Mouse (Mus musculus): ENCODE data around the gene Zbtb11. TPM values are rescaled to one million over a fixed set of nuclear protein-coding genes. Genes with fewer than 3 reads are reported as not detected.
A peak's percentile ranks its signal among the peaks of the same experiment; 100 is the strongest.
"Not testable (repeated sequence)": the region's sequence is repeated elsewhere in the genome, so short reads cannot be mapped to it uniquely, and the experiment has no call there.

The Zbtb11 gene
- polyA plus RNA-seq, 1 experiment from 2014 or later = 5.8 TPM

- 0 out of 2 replicates have a peak, but pooled peaks have one; percentile 1 for TF ChIP-seq CTCF (IDR thresholded peaks at IDR 0.05; ENCODE audit: low read depth)
- Histone ChIP-seq H3K4me1 (replicated peaks; ENCODE audit: control insufficient read depth, insufficient read depth, low read length) (no peaks in the 10 kb centered on the region), H3K27me3 (replicated peaks; ENCODE audit: control insufficient read depth, insufficient read depth, low read length) (no peaks in the 10 kb centered on the region), H3K27ac (ENCODE audit: low read depth, low read length) (no peak overlapping the region), H3K4me2 (replicated peaks; ENCODE audit: low read depth) (no peak overlapping the region), H3K36me3 (ENCODE audit: control insufficient read depth, insufficient read depth) (no peaks in the 10 kb centered on the region), H3K9me3 (ENCODE audit: control insufficient read depth) (no peaks in the 10 kb centered on the region), H3K4me3 (ENCODE audit: low read depth, low read length) (no peak overlapping the region), H3K9ac (ENCODE audit: low read depth, low read length) (no peak overlapping the region)
- no peak for ATAC-seq
- WGBS = 95% methylated on average over 4 of the region's 4 CpGs
Observed at GRCm38 (mm10) chr16:55940781-55941180, 32.9 kb upstream of the Zbtb11 start.

- no peaks in the 10 kb centered on the region for H3K4me1 ChIP-seq (replicated peaks; ENCODE audit: control insufficient read depth, insufficient read depth, low read length)
- no peaks in the 10 kb centered on the region for H3K36me3 ChIP-seq (ENCODE audit: control insufficient read depth, insufficient read depth)
- H3K9ac ChIP-seq (ENCODE audit: low read depth, low read length) = no peak overlapping the region
- no peak for TF ChIP-seq CTCF (IDR thresholded peaks at IDR 0.05; ENCODE audit: low read depth)
- H3K4me2 ChIP-seq (replicated peaks; ENCODE audit: low read depth) = no peak overlapping the region
- WGBS = 62% methylated on average over 3 of the region's 3 CpGs
- no peaks in the 10 kb centered on the region for H3K9me3 ChIP-seq (ENCODE audit: control insufficient read depth)
- H3K27ac ChIP-seq (ENCODE audit: low read depth, low read length) = no peak overlapping the region
- no peak overlapping the region for H3K4me3 ChIP-seq (ENCODE audit: low read depth, low read length)
- no peak for ATAC-seq
- no peaks in the 10 kb centered on the region for H3K27me3 ChIP-seq (replicated peaks; ENCODE audit: control insufficient read depth, insufficient read depth, low read length)
Observed at GRCm38 (mm10) chr16:55947266-55947665, 26.4 kb upstream of the Zbtb11 start.

GRCm38 (mm10) chr16:55947876-55948410 is 25.7 kb upstream of the Zbtb11 start:
- H3K4me2 ChIP-seq (replicated peaks; ENCODE audit: low read depth); H3K36me3 ChIP-seq (ENCODE audit: control insufficient read depth, insufficient read depth); H3K27me3 ChIP-seq (replicated peaks; ENCODE audit: control insufficient read depth, insufficient read depth, low read length); H3K9ac ChIP-seq (ENCODE audit: low read depth, low read length); ATAC-seq; H3K9me3 ChIP-seq (ENCODE audit: control insufficient read depth); H3K4me3 ChIP-seq (ENCODE audit: low read depth, low read length); H3K27ac ChIP-seq (ENCODE audit: low read depth, low read length); H3K4me1 ChIP-seq (replicated peaks; ENCODE audit: control insufficient read depth, insufficient read depth, low read length): not testable (repeated sequence)
- 85% methylated on average over 2 of the region's 2 CpGs for WGBS

GRCm38 (mm10) chr16:55948963-55949362 is 24.7 kb upstream of the Zbtb11 start:
- Histone ChIP-seq H3K4me2 (replicated peaks; ENCODE audit: low read depth) (no peak overlapping the region), H3K27me3 (replicated peaks; ENCODE audit: control insufficient read depth, insufficient read depth, low read length) (no peaks in the 10 kb centered on the region), H3K9ac (ENCODE audit: low read depth, low read length) (no peak overlapping the region), H3K27ac (ENCODE audit: low read depth, low read length) (no peak overlapping the region), H3K36me3 (ENCODE audit: control insufficient read depth, insufficient read depth) (no peaks in the 10 kb centered on the region), H3K9me3 (ENCODE audit: control insufficient read depth) (no peaks in the 10 kb centered on the region), H3K4me3 (ENCODE audit: low read depth, low read length) (no peak overlapping the region), H3K4me1 (replicated peaks; ENCODE audit: control insufficient read depth, insufficient read depth, low read length) (no peaks in the 10 kb centered on the region)
- TF ChIP-seq CTCF (IDR thresholded peaks at IDR 0.05; ENCODE audit: low read depth) = no peak
- WGBS = 51% methylated on average over 7 of the region's 7 CpGs
- ATAC-seq = no peak

GRCm38 (mm10) chr16:55950462-55950861 is 23.2 kb upstream of the Zbtb11 start:
- TF ChIP-seq CTCF (IDR thresholded peaks at IDR 0.05; ENCODE audit: low read depth) = no peak
- Histone ChIP-seq H3K4me3 (ENCODE audit: low read depth, low read length) (no peak overlapping the region), H3K27ac (ENCODE audit: low read depth, low read length) (no peak overlapping the region), H3K27me3 (replicated peaks; ENCODE audit: control insufficient read depth, insufficient read depth, low read length) (no peaks in the 10 kb centered on the region), H3K36me3 (ENCODE audit: control insufficient read depth, insufficient read depth) (no peaks in the 10 kb centered on the region), H3K9ac (ENCODE audit: low read depth, low read length) (no peak overlapping the region), H3K9me3 (ENCODE audit: control insufficient read depth) (no peaks in the 10 kb centered on the region), H3K4me2 (replicated peaks; ENCODE audit: low read depth) (no peak overlapping the region), H3K4me1 (replicated peaks; ENCODE audit: control insufficient read depth, insufficient read depth, low read length) (no peaks in the 10 kb centered on the region)
- WGBS = 67% methylated on average over 3 of the region's 3 CpGs
- ATAC-seq = no peak

- WGBS = 37% methylated on average over 19 of the region's 19 CpGs
- peak; percentile 86 for TF ChIP-seq CTCF (IDR thresholded peaks at IDR 0.05; ENCODE audit: low read depth)
- H3K4me2 ChIP-seq (replicated peaks; ENCODE audit: low read depth) = peak overlapping the region; percentile 46
- H3K9ac ChIP-seq (ENCODE audit: low read depth, low read length) = no peak overlapping the region
- H3K27me3 ChIP-seq (replicated peaks; ENCODE audit: control insufficient read depth, insufficient read depth, low read length) = no peaks in the 10 kb centered on the region
- H3K4me3 ChIP-seq (ENCODE audit: low read depth, low read length) = peak overlapping the region; percentile 16; the same call in 1 of the 2 replicates
- peak; percentile 51 for ATAC-seq
- no peaks in the 10 kb centered on the region for H3K4me1 ChIP-seq (replicated peaks; ENCODE audit: control insufficient read depth, insufficient read depth, low read length)
- H3K27ac ChIP-seq (ENCODE audit: low read depth, low read length) = no peak overlapping the region
- H3K9me3 ChIP-seq (ENCODE audit: control insufficient read depth) = no peaks in the 10 kb centered on the region
- H3K36me3 ChIP-seq (ENCODE audit: control insufficient read depth, insufficient read depth) = no peaks in the 10 kb centered on the region
Observed at GRCm38 (mm10) chr16:55950946-55951678, 22.6 kb upstream of the Zbtb11 start.

Measured in intestine, postnatal 0 days (tissue).